Mouse (Mus musculus) neutrophil, adult 65 days (primary cell): ENCODE measurements around the gene Gm5168. TPM values are rescaled to one million over a fixed set of nuclear protein-coding genes. Genes with fewer than 3 reads are reported as not detected.

Experiments used
- total RNA-seq: library from RNA; stranded (reverse); gene quantifications from 2 replicates; pipeline ENCODE4 v1.2.4, GENCODE M21; 2023

Gm5168 gene
- total RNA-seq = not detected in 2 replicates

GRCm38 (mm10) chrX:26050941-26051340 lies at the start of gene Gm5168:
Gene Gm5168 (minus strand): TSS chrX:26051041.

Other genes with a start within 250 kb of the Gm5168 start
- not detected in 2 replicates for gene Gm2012, start 180.3 kb upstream of the Gm5168 start, total RNA-seq